Mouse (Mus musculus) heart, embryonic 10.5 days (tissue): Measurements from ENCODE around the gene Etv6. TPM values are rescaled to one million over a fixed set of nuclear protein-coding genes. Genes with fewer than 3 reads are reported as not detected.

Source experiments
- DNase-seq: peaks from one replicate; pipeline ENCODE4 v3.0.0-alpha.2; 2017; ENCODE audit warnings: low spot score
- H3K27ac ChIP-seq: fragments of 300-500 bp; sonication (generic); 2 replicates; pipeline ENCODE4 v1.5.1; 2016; ENCODE audit warnings: mild to moderate bottlenecking
- H3K27me3 ChIP-seq: fragments of 300-500 bp; sonication (generic); 2 replicates; pipeline ENCODE4 v1.6.1; 2016; ENCODE audit warnings: mild to moderate bottlenecking; ENCODE audit not compliant: poor library complexity, insufficient read depth, severe bottlenecking
- H3K36me3 ChIP-seq: fragments of 300-500 bp; sonication (generic); 2 replicates; pipeline ENCODE4 v1.6.1; 2016; ENCODE audit warnings: mild to moderate bottlenecking, moderate library complexity
- H3K4me1 ChIP-seq: fragments of 300-500 bp; sonication (generic); 2 replicates; pipeline ENCODE4 v1.6.1; 2016; ENCODE audit warnings: mild to moderate bottlenecking
- H3K4me3 ChIP-seq: fragments of 300-500 bp; sonication (generic); 2 replicates; pipeline ENCODE4 v1.5.1; 2016; ENCODE audit warnings: mild to moderate bottlenecking, moderate library complexity
- H3K9me3 ChIP-seq: fragments of 300-500 bp; sonication (generic); 2 replicates; pipeline ENCODE4 v1.6.1; 2016; ENCODE audit warnings: mild to moderate bottlenecking, moderate library complexity
- WGBS: fragments of 180-500 bp; shearing (Covaris S2); methylation state at CpG from one replicate; pipeline ENCODE4 v1.1.7; 2016; 5-methylcytosine and 5-hydroxymethylcytosine counted together
- polyA plus RNA-seq: library from polyadenylated mRNA; unstranded; fragments of >200 nt; fragmentation: Nextera tagmentation; extraction: Ambion mirVana; gene quantifications from 2 replicates; pipeline ENCODE4 v1.2.1, GENCODE M21; 2016

Gene Etv6
- polyA plus RNA-seq, 1 experiment from 2014 or later = 16.2 TPM

- Histone ChIP-seq H3K27me3 (no peaks in the 10 kb centered on the region), H3K36me3 (no peaks in the 10 kb centered on the region), H3K9me3 (no peaks in the 10 kb centered on the region), H3K4me3 (no peak overlapping the region), H3K27ac (0 out of 2 replicates have a peak overlapping the region, but pooled peaks have one; percentile 2), H3K4me1 (peaks cover 81% of the 10 kb centered on the region)
- no peak for DNase-seq
- WGBS = 87% methylated on average over 6 of the region's 6 CpGs
These were observed 12.5 kb downstream of the Etv6 start for GRCm38 (mm10) chr6:134047974-134048373.

DNA sequence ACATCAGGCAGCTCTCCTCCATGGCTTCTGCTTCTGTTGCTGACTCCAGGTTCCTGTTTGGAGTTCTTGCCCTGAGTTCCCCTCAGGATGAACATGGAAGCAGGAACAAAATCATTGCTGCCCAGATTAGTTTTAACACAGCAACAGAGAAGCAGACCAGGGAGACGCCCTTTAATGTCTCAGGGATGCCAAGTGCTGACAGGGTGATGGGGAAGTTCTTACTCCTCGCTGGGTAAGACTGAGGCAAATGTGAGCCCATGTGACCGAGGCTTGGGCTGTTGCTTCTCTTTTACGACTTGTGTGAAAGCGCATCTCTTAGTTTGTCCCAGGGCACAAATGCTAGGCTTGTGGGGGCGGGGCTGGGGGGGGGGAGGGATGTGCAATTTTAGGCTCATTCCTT is 13.5 kb downstream of the Etv6 start:
- 79% methylated on average over 6 of the region's 6 CpGs for WGBS

GRCm38 (mm10) chr6:134050466-134050865 is 15.0 kb downstream of the Etv6 start:
- H3K4me1 ChIP-seq = peaks cover 78% of the 10 kb centered on the region

More for the DNA sequence above, 13.5 kb downstream of the Etv6 start:
- H3K4me1 ChIP-seq = peaks cover 81% of the 10 kb centered on the region
- H3K27me3 ChIP-seq = no peaks in the 10 kb centered on the region
- H3K4me3 ChIP-seq = no peak overlapping the region
- no peak overlapping the region for H3K27ac ChIP-seq
- DNase-seq = no peak
- no peaks in the 10 kb centered on the region for H3K36me3 ChIP-seq
- H3K9me3 ChIP-seq = no peaks in the 10 kb centered on the region

DNA sequence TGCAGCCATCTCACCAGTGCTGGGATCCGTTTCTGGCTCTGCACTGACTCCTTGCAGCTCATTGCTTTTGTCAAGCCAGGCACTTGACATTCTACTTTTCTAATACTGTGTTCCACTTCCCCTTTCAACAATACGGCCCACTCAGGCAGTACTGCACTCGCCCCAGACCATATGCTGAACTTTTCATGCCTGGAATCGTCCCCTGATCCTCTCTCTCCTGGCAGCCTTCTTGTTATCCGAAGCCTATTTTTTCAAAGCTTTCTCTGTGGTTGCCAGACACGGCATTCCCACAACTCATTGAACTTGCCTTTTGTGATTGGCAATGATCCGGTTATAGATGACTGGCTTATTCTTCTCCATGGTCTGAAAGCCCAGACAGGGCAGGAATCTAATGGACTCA is 16.4 kb downstream of the Etv6 start:
- Histone ChIP-seq H3K36me3 (no peaks in the 10 kb centered on the region), H3K4me3 (no peak overlapping the region), H3K27ac (peak overlapping the region; percentile 36; the same call in 1 of the 2 replicates), H3K4me1 (peaks cover 67% of the 10 kb centered on the region), H3K9me3 (no peaks in the 10 kb centered on the region), H3K27me3 (no peaks in the 10 kb centered on the region)
- 68% methylated on average over 7 of the region's 7 CpGs for WGBS
- DNase-seq = no peak

More at GRCm38 (mm10) chr6:134050466-134050865, 15.0 kb downstream of the Etv6 start:
- no peak overlapping the region for H3K27ac ChIP-seq
- no peak overlapping the region for H3K4me3 ChIP-seq
- no peaks in the 10 kb centered on the region for H3K9me3 ChIP-seq
- DNase-seq = no peak
- WGBS = 89% methylated on average over 8 of the region's 8 CpGs
- H3K27me3 ChIP-seq = no peaks in the 10 kb centered on the region
- H3K36me3 ChIP-seq = no peaks in the 10 kb centered on the region

DNA sequence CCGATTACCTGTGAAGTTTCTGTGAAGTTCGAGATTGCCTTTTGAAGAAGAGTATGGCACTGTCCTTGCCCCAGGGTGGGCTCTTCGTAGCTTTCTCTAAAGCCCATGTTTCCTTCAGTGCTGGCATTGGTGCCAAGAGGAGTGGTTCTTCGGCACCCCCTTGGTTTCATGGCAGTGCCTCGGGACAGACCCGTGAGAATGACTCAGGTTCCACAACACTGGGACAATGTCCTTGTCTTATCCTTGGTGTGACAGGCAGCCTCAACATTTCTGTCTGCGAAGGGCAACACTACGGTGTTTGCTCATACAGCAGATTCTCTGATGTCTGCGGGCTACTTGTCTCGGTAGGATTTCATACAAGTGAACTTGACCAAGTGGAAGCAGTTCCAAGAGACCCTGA is 17.6 kb downstream of the Etv6 start:
- peak overlapping the region; percentile 37; the same call in 1 of the 2 replicates for H3K27ac ChIP-seq
- H3K36me3 ChIP-seq = no peaks in the 10 kb centered on the region
- no peaks in the 10 kb centered on the region for H3K27me3 ChIP-seq
- no peak overlapping the region for H3K4me3 ChIP-seq
- 77% methylated on average over 10 of the region's 10 CpGs for WGBS
- H3K9me3 ChIP-seq = no peaks in the 10 kb centered on the region
- DNase-seq = no peak
- peaks cover 66% of the 10 kb centered on the region for H3K4me1 ChIP-seq

GRCm38 (mm10) chr6:134053566-134053965 is 18.1 kb downstream of the Etv6 start:
- Histone ChIP-seq H3K4me3 (no peak overlapping the region), H3K36me3 (no peaks in the 10 kb centered on the region), H3K4me1 (peaks cover 68% of the 10 kb centered on the region), H3K9me3 (no peaks in the 10 kb centered on the region), H3K27ac (peak overlapping the region; percentile 37; the same call in 1 of the 2 replicates), H3K27me3 (no peaks in the 10 kb centered on the region)
- 61% methylated on average over 7 of the region's 7 CpGs for WGBS
- no peak for DNase-seq

- Histone ChIP-seq H3K36me3 (no peaks in the 10 kb centered on the region), H3K27me3 (no peaks in the 10 kb centered on the region), H3K9me3 (no peaks in the 10 kb centered on the region), H3K4me3 (no peak overlapping the region), H3K27ac (no peak overlapping the region), H3K4me1 (peaks cover 77% of the 10 kb centered on the region)
- WGBS = 72% methylated on average over 7 of the region's 7 CpGs
- no peak for DNase-seq
These were observed 20.1 kb downstream of the Etv6 start for GRCm38 (mm10) chr6:134055588-134055987.

DNA sequence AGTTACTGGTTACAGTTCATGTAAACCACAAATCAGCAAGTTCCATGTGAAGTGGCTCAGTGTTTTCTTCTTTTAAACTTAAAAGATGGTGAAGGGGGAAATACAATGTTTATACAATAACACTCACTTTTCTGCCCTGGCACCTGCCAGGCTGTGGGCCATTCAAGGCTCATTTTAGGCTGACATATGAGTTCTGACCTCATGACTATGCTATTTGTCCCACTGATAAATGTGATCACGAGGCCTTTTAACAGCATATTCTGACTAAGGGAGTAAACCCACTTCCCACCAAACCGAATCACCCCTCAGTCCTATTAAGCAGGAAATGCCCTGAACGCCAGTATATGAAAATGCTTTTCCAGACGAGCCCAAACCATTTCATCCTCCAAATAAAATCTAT is 23.0 kb downstream of the Etv6 start:
- no peaks in the 10 kb centered on the region for H3K27me3 ChIP-seq
- H3K27ac ChIP-seq = no peak overlapping the region
- H3K36me3 ChIP-seq = 0 out of 2 replicates have a peak, but pooled peaks cover 7% of the 10 kb centered on the region
- no peak for DNase-seq
- H3K4me1 ChIP-seq = peaks cover 68% of the 10 kb centered on the region
- H3K9me3 ChIP-seq = no peaks in the 10 kb centered on the region
- WGBS = 56% methylated on average over 4 of the region's 4 CpGs
- H3K4me3 ChIP-seq = no peak overlapping the region

- H3K4me1 ChIP-seq = peaks cover 68% of the 10 kb centered on the region
- no peaks in the 10 kb centered on the region for H3K9me3 ChIP-seq
- no peaks in the 10 kb centered on the region for H3K27me3 ChIP-seq
- no peak overlapping the region for H3K4me3 ChIP-seq
- DNase-seq = no peak
- H3K36me3 ChIP-seq = 0 out of 2 replicates have a peak, but pooled peaks cover 7% of the 10 kb centered on the region
- peak overlapping the region; percentile 6; the same call in 1 of the 2 replicates for H3K27ac ChIP-seq
- 77% methylated on average over 10 of the region's 10 CpGs for WGBS
These were observed 23.5 kb downstream of the Etv6 start for GRCm38 (mm10) chr6:134058886-134059551.

DNA sequence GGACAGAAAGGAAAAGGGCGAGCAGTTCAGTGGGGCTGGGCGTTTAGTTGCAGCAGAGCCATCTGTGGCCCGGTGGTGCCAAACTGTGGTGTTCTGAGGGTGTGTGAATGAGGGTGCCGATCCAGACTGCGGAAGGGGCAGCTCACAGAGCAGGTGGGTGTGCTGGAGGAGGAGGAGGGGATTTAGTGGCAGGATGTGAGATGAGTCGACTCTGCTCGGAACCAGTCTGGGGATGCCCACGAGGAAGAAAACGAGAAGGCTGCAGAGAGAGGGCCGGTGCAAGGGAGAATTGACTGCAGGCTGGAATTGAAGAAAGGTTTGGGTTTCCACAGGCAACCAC is 24.0 kb downstream of the Etv6 start:
- no peak for DNase-seq
- Histone ChIP-seq H3K4me3 (no peak overlapping the region), H3K4me1 (peaks cover 67% of the 10 kb centered on the region), H3K36me3 (0 out of 2 replicates have a peak, but pooled peaks cover 7% of the 10 kb centered on the region), H3K27ac (peak overlapping the region; percentile 6; the same call in 1 of the 2 replicates), H3K27me3 (no peaks in the 10 kb centered on the region), H3K9me3 (no peaks in the 10 kb centered on the region)
- 83% methylated on average over 10 of the region's 10 CpGs for WGBS

DNA sequence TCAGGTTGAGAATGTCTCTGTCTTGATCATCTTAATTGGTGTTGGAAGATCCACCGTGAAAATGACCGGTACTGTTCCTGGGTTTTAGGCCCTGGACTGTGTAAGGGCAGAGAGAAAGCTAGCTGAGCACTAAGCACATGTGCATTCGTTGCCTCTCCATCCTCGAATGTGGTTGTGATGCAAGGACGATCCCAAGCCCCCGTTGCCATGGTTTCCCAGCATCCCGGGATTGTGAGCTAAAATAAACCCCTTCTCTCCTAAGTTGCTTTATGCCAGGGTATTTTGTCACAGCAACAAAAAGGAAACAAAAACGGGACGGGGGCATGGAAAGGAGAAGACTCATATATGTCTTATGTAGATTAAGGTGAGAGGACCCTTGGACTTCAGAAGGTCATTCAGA is 24.5 kb downstream of the Etv6 start:
- no peaks in the 10 kb centered on the region for H3K9me3 ChIP-seq
- H3K27ac ChIP-seq = no peak overlapping the region
- peaks cover 67% of the 10 kb centered on the region for H3K4me1 ChIP-seq
- H3K27me3 ChIP-seq = no peaks in the 10 kb centered on the region
- DNase-seq = no peak
- H3K36me3 ChIP-seq = 0 out of 2 replicates have a peak, but pooled peaks cover 7% of the 10 kb centered on the region
- H3K4me3 ChIP-seq = no peak overlapping the region
- WGBS = 84% methylated on average over 9 of the region's 9 CpGs

DNA sequence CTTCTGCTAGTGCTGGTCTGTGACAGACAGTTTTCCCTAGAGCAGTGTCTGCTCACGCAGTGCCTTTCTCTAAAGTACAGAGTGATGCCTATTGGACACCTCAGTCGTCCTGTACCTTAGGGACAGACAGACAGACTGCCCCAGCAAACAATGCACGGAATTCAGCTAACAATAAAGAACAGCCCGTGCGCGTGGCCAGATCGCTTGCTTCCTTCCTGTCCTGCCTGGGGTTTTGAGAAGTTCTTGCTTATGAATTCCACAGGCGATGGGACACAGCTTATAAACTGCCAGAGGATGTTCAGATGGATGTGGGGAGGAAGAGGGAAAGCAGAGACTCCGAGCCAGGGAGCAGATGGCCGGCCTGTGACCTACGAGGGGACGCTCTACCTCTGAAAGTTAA is 25.3 kb downstream of the Etv6 start:
- Histone ChIP-seq H3K27me3 (no peaks in the 10 kb centered on the region), H3K9me3 (no peaks in the 10 kb centered on the region), H3K36me3 (0 out of 2 replicates have a peak, but pooled peaks cover 7% of the 10 kb centered on the region), H3K4me1 (peaks cover 68% of the 10 kb centered on the region), H3K27ac (0 out of 2 replicates have a peak overlapping the region, but pooled peaks have one; percentile 47), H3K4me3 (no peak overlapping the region)
- 64% methylated on average over 12 of the region's 12 CpGs for WGBS
- no peak for DNase-seq

DNA sequence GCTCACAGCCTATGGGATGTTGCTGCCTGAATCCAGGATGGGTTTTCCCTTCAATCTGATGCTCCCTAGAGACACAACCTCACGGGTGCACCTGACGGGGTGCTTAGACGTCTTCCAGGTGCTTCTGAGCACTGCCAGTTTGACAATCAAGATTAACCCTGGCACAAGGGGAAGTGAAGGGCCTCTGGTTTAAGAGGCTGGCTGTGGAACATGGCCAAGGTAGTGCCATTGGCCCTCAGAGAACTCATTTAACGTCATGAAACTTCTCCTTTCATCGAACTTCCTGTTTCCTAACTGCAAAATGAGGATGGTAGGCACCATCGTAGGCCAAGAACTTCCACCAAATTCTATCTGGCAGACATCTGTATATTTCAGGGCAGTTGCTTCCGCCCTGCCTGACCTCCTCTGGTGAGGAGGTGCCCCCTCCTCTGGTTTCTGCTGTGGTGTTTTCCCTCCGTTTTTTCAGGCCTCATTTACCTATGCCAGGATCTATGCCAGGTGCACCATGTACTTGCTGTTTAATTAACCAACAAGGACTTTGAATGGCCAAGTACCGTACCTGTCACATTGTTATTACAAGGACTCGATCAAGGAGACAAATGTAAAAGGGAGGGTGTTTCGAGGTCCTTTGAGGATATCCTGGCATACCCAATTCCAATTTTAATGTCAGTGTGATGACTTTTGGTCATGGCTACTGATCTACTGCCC is 29.7 kb downstream of the Etv6 start:
- no peaks in the 10 kb centered on the region for H3K27me3 ChIP-seq
- no peak for DNase-seq
- H3K36me3 ChIP-seq = peaks cover 22% of the 10 kb centered on the region
- no peaks in the 10 kb centered on the region for H3K9me3 ChIP-seq
- peaks cover 61% of the 10 kb centered on the region for H3K4me1 ChIP-seq
- no peak overlapping the region for H3K27ac ChIP-seq
- H3K4me3 ChIP-seq = no peak overlapping the region
- 86% methylated on average over 11 of the region's 11 CpGs for WGBS
